Mouse (Mus musculus) ovary, adult 2 months (tissue): Measurements from ENCODE around the gene Teddm2. TPM values are rescaled to one million over a fixed set of nuclear protein-coding genes. Genes with fewer than 3 reads are reported as not detected.

ENCODE experiments used
- polyA plus RNA-seq: library from polyadenylated mRNA; depleted of rRNA; stranded (reverse); fragments of >200 nt; gene quantifications from 2 replicates; pipeline ENCODE4 v1.2.3, GENCODE M21; 2012; rRNA removed

The Teddm2 gene
- polyA plus RNA-seq = 0.71 and 0.86 TPM in 2 replicates

GRCm38 (mm10) chr1:153899731-153900380 lies at the start of gene Teddm2, which contains the start of gene Glul:
Gene Teddm2 (minus strand): TSS chr1:153900228.
Gene Glul (plus strand): TSS chr1:153899944.

DNA sequence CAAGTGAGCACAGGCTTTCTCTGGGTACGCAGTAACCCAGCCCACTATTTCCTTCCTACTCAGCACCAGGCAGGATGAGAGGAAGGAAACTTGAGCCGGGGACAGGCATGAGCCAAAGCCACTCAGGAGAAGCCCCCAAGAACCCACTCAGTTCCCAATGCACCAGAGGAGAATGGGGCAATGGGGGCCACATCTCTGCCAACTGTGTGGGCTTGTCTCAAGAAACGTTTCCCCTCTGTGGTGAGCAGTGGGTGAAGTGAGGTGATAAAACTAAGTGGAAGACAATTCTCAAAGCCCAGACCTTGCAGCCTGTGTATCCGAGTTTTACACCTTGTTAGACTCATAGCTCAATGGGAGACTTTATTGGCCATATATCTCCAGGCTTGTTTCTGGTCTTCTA lies 8.6 kb downstream of the Teddm2 start, which contains the start of gene Teddm1a:
Teddm1a (plus strand) TSS at position 301 of the 400 bp plus-strand sequence.

GRCm38 (mm10) chr1:153874045-153874444 lies 26.0 kb downstream of the Teddm2 start, which contains the start of gene Teddm1b:
Gene Teddm1b (plus strand): TSS chr1:153874345.

GRCm38 (mm10) chr1:153844042-153844441 lies 56.0 kb downstream of the Teddm2 start, which contains the start of gene Rgsl1:
Gene Rgsl1 (minus strand): TSS chr1:153844142.

Other genes starting within 250 kb of the Teddm2 start
- 0.01 and 0.02 TPM in 2 replicates for gene Rgs8, start 247.2 kb downstream of the Teddm2 start, polyA plus RNA-seq
- gene Rgs16, start 159.9 kb downstream of the Teddm2 start, polyA plus RNA-seq = 2.5 and 3.3 TPM in 2 replicates
- 3.3 and 3.7 TPM in 2 replicates for gene Rnasel, start 150.8 kb downstream of the Teddm2 start, polyA plus RNA-seq
- 0.05 and 0.07 TPM in 2 replicates for gene Rgsl1, start 56.1 kb downstream of the Teddm2 start, polyA plus RNA-seq
- gene Teddm1b, start 25.9 kb downstream of the Teddm2 start, polyA plus RNA-seq = not detected in 2 replicates
- not detected in 2 replicates for gene Teddm1a, start 8.5 kb downstream of the Teddm2 start, polyA plus RNA-seq
- gene Glul, start 284 bp downstream of the Teddm2 start, polyA plus RNA-seq = 223 and 245 TPM in 2 replicates